Mouse (Mus musculus) left cerebral cortex, adult 8-10 months (tissue): ENCODE data around the gene Olfr571. TPM values are rescaled to one million over a fixed set of nuclear protein-coding genes. Genes with fewer than 3 reads are reported as not detected.

ENCODE experiments used
- DNase-seq, 2 experiments: peaks; one replicate each; pipeline ENCODE4 v3.0.0; 2022; ENCODE audit warnings: low spot score in 2 of 2
- total RNA-seq, 4 experiments: library from RNA; stranded (reverse); gene quantifications; 2 replicates each; pipeline ENCODE4 v1.2.4; 2022

Gene Olfr571
- not detected for total RNA-seq

- no peak for DNase-seq
These were observed at the start of gene Olfr571 for GRCm38 (mm10) chr7:102917032-102917875. TSS of gene Olfr571 (minus strand) at chr7:102917536.

- no peak for DNase-seq
These were observed 45.0 kb upstream of the Olfr571 start, which contains the start of gene Olfr576 for GRCm38 (mm10) chr7:102962360-102962759. TSS of gene Olfr576 (plus strand) at chr7:102962660.

DNA sequence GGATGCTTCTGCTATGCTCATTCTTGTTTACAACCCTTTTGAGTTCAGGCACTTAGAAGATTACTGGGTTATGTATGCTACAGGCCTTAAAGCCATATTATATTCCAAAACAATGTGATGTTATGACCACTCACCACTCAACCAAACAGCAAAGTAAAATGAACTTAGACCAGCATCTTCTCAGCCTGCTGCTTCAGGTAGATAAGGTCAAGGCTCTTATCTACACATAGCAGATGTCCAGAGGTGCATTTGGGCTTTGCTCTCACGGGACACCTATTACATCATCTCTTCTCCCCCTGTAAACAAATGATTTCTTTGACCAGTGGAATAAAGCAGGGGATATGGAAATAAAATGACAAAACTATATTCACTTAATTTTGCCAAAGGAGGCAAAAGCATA is 41.3 kb upstream of the Olfr571 start, which contains the start of gene Olfr575:
TSS of gene Olfr575 (minus strand) at position 183 of the 400 bp plus-strand sequence.
- DNase-seq = no peak

- DNase-seq = no peak
These were observed 40.8 kb upstream of the Olfr571 start for GRCm38 (mm10) chr7:102958137-102958536.

- no peak for DNase-seq
These were observed 33.4 kb upstream of the Olfr571 start for GRCm38 (mm10) chr7:102950732-102951131.

GRCm38 (mm10) chr7:102948167-102948566 is 30.8 kb upstream of the Olfr571 start, which contains the start of gene Olfr574:
TSS of gene Olfr574 (plus strand) at chr7:102948467.
- no peak for DNase-seq

- DNase-seq = no peak
These were observed 26.1 kb upstream of the Olfr571 start for GRCm38 (mm10) chr7:102943417-102943816.

- no peak for DNase-seq
These were observed 25.1 kb upstream of the Olfr571 start, which contains the start of gene Olfr573-ps1 for GRCm38 (mm10) chr7:102942475-102942874. TSS of gene Olfr573-ps1 (minus strand) at chr7:102942575.

- DNase-seq = no peak
These were observed 9.8 kb upstream of the Olfr571 start for GRCm38 (mm10) chr7:102927105-102927504.

- no peak for DNase-seq
These were observed 6.8 kb upstream of the Olfr571 start, which contains the start of gene Olfr572 for GRCm38 (mm10) chr7:102924109-102924508. TSS of gene Olfr572 (plus strand) at chr7:102924409.

- no peak for DNase-seq
These were observed 2.3 kb upstream of the Olfr571 start for GRCm38 (mm10) chr7:102919632-102920031.

GRCm38 (mm10) chr7:102916405-102916804 is 931 bp downstream of the Olfr571 start:
- DNase-seq = no peak

DNA sequence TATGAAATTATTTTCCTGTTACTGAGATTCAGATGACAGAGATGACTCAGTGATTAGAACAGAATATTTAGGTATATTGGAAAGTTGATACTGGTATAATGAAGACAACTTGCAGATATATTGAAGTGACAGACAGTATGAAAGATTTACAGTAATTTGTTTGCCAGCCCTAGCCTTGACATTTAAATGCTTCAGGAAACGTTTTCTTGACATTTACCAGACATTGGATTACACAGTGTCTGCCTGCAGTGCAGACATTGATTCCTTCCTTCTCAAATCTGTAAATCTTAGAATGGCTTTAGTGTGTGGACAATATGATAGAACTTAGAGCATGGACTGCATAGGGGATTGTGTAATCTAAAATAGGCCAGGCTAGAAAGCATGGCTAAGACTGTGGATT is 2.1 kb downstream of the Olfr571 start:
- no peak for DNase-seq

GRCm38 (mm10) chr7:102890782-102891181 is 26.6 kb downstream of the Olfr571 start, which contains the start of gene Olfr569:
TSS of gene Olfr569 (minus strand) at chr7:102890882.
- DNase-seq = no peak

DNA sequence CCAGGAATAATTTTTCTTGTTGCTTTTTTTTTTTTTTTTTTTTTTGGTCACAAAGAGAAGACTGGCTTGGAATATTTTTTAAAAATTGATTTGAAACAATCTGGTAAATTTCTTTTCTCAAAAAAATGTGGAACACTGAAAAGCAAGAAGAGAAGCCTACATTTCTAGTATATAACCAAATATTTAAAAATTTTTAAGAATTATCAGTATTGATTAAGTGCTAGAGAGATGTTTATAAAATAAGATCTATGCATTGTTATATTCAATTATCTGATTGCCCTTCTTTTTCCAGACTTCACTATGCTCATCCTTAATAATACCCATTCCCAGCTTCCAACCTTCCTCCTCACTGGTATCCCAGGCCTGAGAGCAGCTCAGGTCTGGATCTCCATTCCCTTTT is 40.5 kb downstream of the Olfr571 start, which contains the start of gene Olfr568:
TSS of gene Olfr568 (plus strand) at position 301 of the 400 bp plus-strand sequence.
- DNase-seq = no peak

- no peak for DNase-seq
These were observed 58.7 kb downstream of the Olfr571 start, which contains the start of gene Olfr566 for GRCm38 (mm10) chr7:102858665-102859064. TSS of gene Olfr566 (minus strand) at chr7:102858765.

GRCm38 (mm10) chr7:102855807-102856206 is 61.5 kb downstream of the Olfr571 start:
- no peak for DNase-seq

Other genes starting within 250 kb of the Olfr571 start
- 1 to 10 TPM; 5.2 to 6.4 (median 5.6) TPM for gene Trim68, start 230.2 kb downstream of the Olfr571 start, total RNA-seq
- gene Olfr557, start 221.6 kb downstream of the Olfr571 start, total RNA-seq = not detected
- gene Olfr558, start 215.3 kb downstream of the Olfr571 start, total RNA-seq = under 1 TPM in 3 of 4 experiments, not detected in 1; 0.11 to 0.34 (median 0.33) TPM
- not detected for gene Olfr33, start 198.5 kb downstream of the Olfr571 start, total RNA-seq
- not detected for gene Olfr559, start 190.0 kb downstream of the Olfr571 start, total RNA-seq
- under 1 TPM in 3 of 4 experiments, not detected in 1; 0.19 to 0.33 (median 0.30) TPM for gene Olfr560, start 158.2 kb downstream of the Olfr571 start, total RNA-seq
- under 1 TPM; 0.39 to 0.51 (median 0.48) TPM for gene Olfr78, start 158.1 kb downstream of the Olfr571 start, total RNA-seq
- not detected for gene Olfr561, start 146.3 kb downstream of the Olfr571 start, total RNA-seq
- not detected for gene Olfr564, start 114.1 kb downstream of the Olfr571 start, total RNA-seq
- gene Olfr566, start 58.8 kb downstream of the Olfr571 start, total RNA-seq = not detected
- not detected for gene Olfr568, start 40.4 kb downstream of the Olfr571 start, total RNA-seq
- not detected for gene Olfr569, start 26.7 kb downstream of the Olfr571 start, total RNA-seq
- gene Olfr570, start 23.0 kb downstream of the Olfr571 start, total RNA-seq = not detected
- not detected for gene Olfr572, start 6.9 kb upstream of the Olfr571 start, total RNA-seq
- gene Olfr573-ps1, start 25.0 kb upstream of the Olfr571 start, total RNA-seq = not detected
- not detected for gene Olfr574, start 30.9 kb upstream of the Olfr571 start, total RNA-seq
- not detected for gene Olfr575, start 41.2 kb upstream of the Olfr571 start, total RNA-seq
- gene Olfr576, start 45.1 kb upstream of the Olfr571 start, total RNA-seq = not detected
- gene Olfr577, start 58.4 kb upstream of the Olfr571 start, total RNA-seq = not detected
- gene Olfr578, start 71.8 kb upstream of the Olfr571 start, total RNA-seq = not detected
- gene Olfr582, start 120.5 kb upstream of the Olfr571 start, total RNA-seq = not detected
- not detected for gene Olfr583, start 133.8 kb upstream of the Olfr571 start, total RNA-seq
- gene Olfr584, start 164.3 kb upstream of the Olfr571 start, total RNA-seq = not detected
- gene Olfr585, start 180.2 kb upstream of the Olfr571 start, total RNA-seq = not detected
- not detected for gene Olfr586, start 208.1 kb upstream of the Olfr571 start, total RNA-seq
- gene Olfr588-ps1, start 223.3 kb upstream of the Olfr571 start, total RNA-seq = not detected
- gene Olfr589, start 238.8 kb upstream of the Olfr571 start, total RNA-seq = not detected